Mouse (Mus musculus): ENCODE results near the gene Wnt10a.
"Not testable (repeated sequence)": the region's sequence is repeated elsewhere in the genome, so short reads cannot be mapped to it uniquely, and the experiment has no call there.

Wnt10a gene

GRCm38 (mm10) chr1:74788603-74789176 lies 2.6 kb upstream of the Wnt10a start:
- no peak for DNase-seq

GRCm38 (mm10) chr1:74790095-74790494 lies 1.2 kb upstream of the Wnt10a start:
- no peak for DNase-seq

GRCm38 (mm10) chr1:74792831-74793660 lies 1.7 kb downstream of the Wnt10a start:
- no peak for DNase-seq

- DNase-seq: no peak
Measured at GRCm38 (mm10) chr1:74794487-74795144, 3.3 kb downstream of the Wnt10a start.

GRCm38 (mm10) chr1:74795145-74795529 lies 3.8 kb downstream of the Wnt10a start:
- no peak for DNase-seq

- DNase-seq: no peak
Measured at GRCm38 (mm10) chr1:74797459-74797858, 6.1 kb downstream of the Wnt10a start.

GRCm38 (mm10) chr1:74800424-74800888 lies 9.1 kb downstream of the Wnt10a start:
- DNase-seq: no peak

GRCm38 (mm10) chr1:74801631-74802140 lies 10.4 kb downstream of the Wnt10a start:
- no peak for DNase-seq

- peak; percentile 86 for DNase-seq
Measured at GRCm38 (mm10) chr1:74802795-74803656, 11.7 kb downstream of the Wnt10a start.

- no peak for DNase-seq
Measured at GRCm38 (mm10) chr1:74804211-74804870, 13.0 kb downstream of the Wnt10a start.

- no peak for DNase-seq
Measured at GRCm38 (mm10) chr1:74805340-74805835, 14.1 kb downstream of the Wnt10a start.

- DNase-seq: no peak
Measured at GRCm38 (mm10) chr1:74805843-74806242, 14.5 kb downstream of the Wnt10a start.

GRCm38 (mm10) chr1:74806360-74807311 lies 15.3 kb downstream of the Wnt10a start:
- peak; percentile 42 for DNase-seq

GRCm38 (mm10) chr1:74807551-74808071 lies 16.3 kb downstream of the Wnt10a start:
- no peak for DNase-seq

- DNase-seq: peak; percentile 89
Measured at GRCm38 (mm10) chr1:74808078-74808477, 16.8 kb downstream of the Wnt10a start.

- no peak for DNase-seq
Measured at GRCm38 (mm10) chr1:74809007-74809406, 17.7 kb downstream of the Wnt10a start.

- no peak for DNase-seq
Measured at GRCm38 (mm10) chr1:74814931-74815647, 23.8 kb downstream of the Wnt10a start.

- DNase-seq: not testable (repeated sequence)
Measured at GRCm38 (mm10) chr1:74815965-74816364, 24.6 kb downstream of the Wnt10a start.

GRCm38 (mm10) chr1:74816612-74817199 lies 25.4 kb downstream of the Wnt10a start:
- DNase-seq: peak; percentile 91

Data from thymus, postnatal 25 days (tissue).